Mouse (Mus musculus): Measurements from ENCODE around the gene Rap1b. TPM values are rescaled to one million over a fixed set of nuclear protein-coding genes. Genes with fewer than 3 reads are reported as not detected.

Rap1b gene
- polyA plus RNA-seq, 1 experiment: 38.2 TPM

DNA sequence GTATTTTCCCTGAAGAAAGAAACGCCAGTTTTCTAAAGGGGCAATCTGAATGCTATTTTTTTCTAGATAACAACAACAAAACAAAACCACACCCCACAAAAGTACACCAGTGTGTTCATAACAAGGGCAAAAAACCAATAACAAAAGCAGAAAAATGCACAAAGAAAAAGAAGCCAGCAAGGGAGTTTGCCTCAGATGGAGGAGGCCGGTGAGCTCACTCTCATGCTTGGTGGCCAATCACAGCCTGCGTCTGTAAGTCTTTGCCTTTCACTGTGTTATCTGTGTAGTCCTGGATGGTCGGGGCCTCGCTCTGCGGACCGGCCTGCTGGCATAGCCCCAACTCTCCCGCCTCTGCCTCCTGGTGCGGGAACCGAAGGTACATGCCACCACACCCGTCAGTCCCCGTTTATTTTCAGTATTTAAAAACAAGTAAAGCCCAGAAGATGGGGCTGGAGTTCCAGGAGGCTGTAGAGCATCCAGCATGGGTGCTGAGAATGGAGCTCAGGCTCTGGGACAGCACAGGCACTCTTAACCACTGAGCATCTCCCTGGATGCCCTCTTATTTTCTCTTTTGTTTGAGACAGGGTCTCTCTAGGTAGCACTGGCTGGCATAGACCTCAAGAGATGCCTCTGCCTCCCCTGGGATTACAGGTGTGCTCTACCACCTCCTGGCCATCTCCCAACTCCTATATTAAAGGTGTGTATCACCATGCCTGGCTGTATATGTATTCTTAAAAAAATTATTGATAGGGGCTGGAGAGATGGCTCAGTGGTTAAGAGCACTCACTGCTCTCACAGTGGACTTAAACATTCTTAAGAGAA is 69.3 kb downstream of the Rap1b start:
- no peaks in the 10 kb centered on the region for H3K4me1 ChIP-seq (ENCODE audit: control insufficient read depth, insufficient read depth, low read length)
- H3K27ac ChIP-seq (ENCODE audit: insufficient read depth, low read depth, low read length): no peak overlapping the region
- DNase-seq: no peak
- no peak overlapping the region for H3K4me3 ChIP-seq (ENCODE audit: insufficient read depth, low read depth, low read length)
- H3K27me3 ChIP-seq (replicated peaks; ENCODE audit: control insufficient read depth, insufficient read depth, low read length): no peaks in the 10 kb centered on the region
- no peak for TF ChIP-seq CTCF (conservative IDR thresholded peaks at IDR 0.05; ENCODE audit: insufficient read depth, insufficient read length, low read depth, low read length)
- TF ChIP-seq POLR2A (IDR thresholded peaks at IDR 0.05; ENCODE audit: low read depth, low read length): no peak
- WGBS: 91% methylated on average over 12 of the region's 12 CpGs
- H3K36me3 ChIP-seq (ENCODE audit: control insufficient read depth, insufficient read depth, low read length): no peaks in the 10 kb centered on the region

DNA sequence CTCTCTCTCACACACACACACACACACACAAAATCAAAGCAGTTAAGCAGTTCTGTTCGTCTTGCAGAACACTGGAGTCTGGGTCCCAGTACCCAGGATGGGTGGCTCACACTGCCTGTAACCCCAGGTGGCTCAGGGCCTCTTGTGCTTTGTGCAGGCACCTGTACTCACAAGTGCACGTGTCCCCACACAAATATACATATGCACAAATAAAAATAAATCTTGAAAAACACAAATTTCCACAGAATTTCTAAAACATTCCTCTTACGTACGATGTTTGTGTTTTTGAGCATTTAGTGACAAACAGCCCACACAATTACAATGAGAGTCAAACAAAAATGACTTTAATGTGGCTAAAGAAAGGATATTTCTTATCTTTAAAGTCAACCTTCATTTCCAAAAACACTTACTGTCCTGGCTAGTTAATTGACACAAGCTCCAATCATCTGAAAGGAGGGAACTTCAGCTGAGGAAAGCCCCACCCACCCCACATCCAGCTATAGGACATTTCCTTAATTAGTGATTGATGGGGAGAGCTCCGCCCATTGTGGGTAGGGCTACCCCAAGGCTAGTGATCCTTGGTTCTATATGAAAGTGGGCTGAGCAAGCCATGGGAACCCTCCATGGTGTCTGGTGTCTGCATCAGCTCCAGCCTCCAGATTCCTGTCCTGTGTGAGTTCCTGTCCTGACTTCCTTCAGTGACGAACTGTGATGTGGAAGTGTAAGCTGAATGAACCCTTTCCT is 70.3 kb downstream of the Rap1b start:
- no peak overlapping the region for H3K4me3 ChIP-seq (ENCODE audit: insufficient read depth, low read depth, low read length)
- H3K36me3 ChIP-seq (ENCODE audit: control insufficient read depth, insufficient read depth, low read length): no peaks in the 10 kb centered on the region
- TF ChIP-seq CTCF (conservative IDR thresholded peaks at IDR 0.05; ENCODE audit: insufficient read depth, insufficient read length, low read depth, low read length) (no peak), POLR2A (IDR thresholded peaks at IDR 0.05; ENCODE audit: low read depth, low read length) (no peak)
- no peak overlapping the region for H3K27ac ChIP-seq (ENCODE audit: insufficient read depth, low read depth, low read length)
- no peak for DNase-seq
- no peaks in the 10 kb centered on the region for H3K4me1 ChIP-seq (ENCODE audit: control insufficient read depth, insufficient read depth, low read length)
- no peaks in the 10 kb centered on the region for H3K27me3 ChIP-seq (replicated peaks; ENCODE audit: control insufficient read depth, insufficient read depth, low read length)
- WGBS: 88% methylated on average over 6 of the region's 6 CpGs

DNA sequence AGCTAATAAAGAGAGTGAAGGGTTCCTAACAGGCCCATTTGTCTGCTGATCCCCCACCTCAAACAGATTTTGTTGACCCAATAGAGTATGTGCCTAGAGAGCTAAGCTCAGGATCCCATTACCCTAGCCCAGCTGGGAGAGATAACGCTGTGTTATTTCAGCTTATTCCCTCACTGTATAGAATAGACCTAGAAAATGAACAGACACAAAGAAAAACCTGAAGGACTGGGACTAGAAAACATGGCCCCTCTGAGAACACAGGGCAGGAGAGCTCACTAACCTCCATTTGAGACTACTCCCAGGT is 71.1 kb downstream of the Rap1b start:
- H3K27me3 ChIP-seq (replicated peaks; ENCODE audit: control insufficient read depth, insufficient read depth, low read length): no peaks in the 10 kb centered on the region
- no peak overlapping the region for H3K4me3 ChIP-seq (ENCODE audit: insufficient read depth, low read depth, low read length)
- no peaks in the 10 kb centered on the region for H3K4me1 ChIP-seq (ENCODE audit: control insufficient read depth, insufficient read depth, low read length)
- DNase-seq: no peak
- TF ChIP-seq CTCF (conservative IDR thresholded peaks at IDR 0.05; ENCODE audit: insufficient read depth, insufficient read length, low read depth, low read length) (no peak), POLR2A (IDR thresholded peaks at IDR 0.05; ENCODE audit: low read depth, low read length) (no peak)
- WGBS: 98% methylated on average over 1 of the region's 1 CpGs
- H3K36me3 ChIP-seq (ENCODE audit: control insufficient read depth, insufficient read depth, low read length): no peaks in the 10 kb centered on the region
- no peak overlapping the region for H3K27ac ChIP-seq (ENCODE audit: insufficient read depth, low read depth, low read length)

DNA sequence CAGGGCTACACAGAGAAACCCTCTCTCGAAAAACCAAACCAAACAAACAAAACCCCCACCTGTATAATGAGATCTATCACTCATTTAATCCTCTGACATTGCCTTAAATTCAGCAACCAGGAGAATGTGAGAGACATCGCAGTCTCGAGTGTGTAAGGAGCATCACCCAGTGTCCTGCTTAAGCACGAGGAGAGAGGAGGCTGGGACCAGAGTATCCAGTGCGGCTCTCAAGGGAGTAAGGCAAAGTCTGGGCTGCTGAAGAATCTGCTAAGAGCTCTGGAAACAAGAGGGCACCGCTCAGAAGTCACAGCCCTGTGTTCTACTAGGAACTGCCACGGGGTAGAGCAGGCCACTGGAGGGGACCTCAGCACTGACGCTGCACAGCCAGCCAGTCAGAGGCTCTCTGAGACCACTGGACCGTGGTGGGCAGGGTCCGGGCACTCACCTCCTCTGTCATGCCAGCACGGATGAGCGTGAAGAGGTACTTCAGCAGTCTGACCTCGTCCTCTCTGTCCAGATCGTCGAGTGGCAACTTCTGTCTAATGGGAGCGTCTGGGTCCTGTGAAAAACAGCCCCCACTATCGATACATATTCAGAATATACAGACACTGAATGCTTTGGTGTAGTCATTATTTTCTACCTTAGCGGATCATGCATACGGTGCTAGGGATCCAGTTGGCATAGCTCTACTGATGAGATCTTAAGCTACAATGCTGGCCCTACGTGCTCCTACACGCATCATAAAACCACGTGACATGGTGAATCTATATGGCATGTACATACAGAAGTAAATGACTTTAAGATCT is 71.6 kb downstream of the Rap1b start:
- DNase-seq: no peak
- no peak for TF ChIP-seq POLR2A (IDR thresholded peaks at IDR 0.05; ENCODE audit: low read depth, low read length)
- no peak for TF ChIP-seq CTCF (conservative IDR thresholded peaks at IDR 0.05; ENCODE audit: insufficient read depth, insufficient read length, low read depth, low read length)
- no peak overlapping the region for H3K27ac ChIP-seq (ENCODE audit: insufficient read depth, low read depth, low read length)
- no peak overlapping the region for H3K4me3 ChIP-seq (ENCODE audit: insufficient read depth, low read depth, low read length)
- H3K36me3 ChIP-seq (ENCODE audit: control insufficient read depth, insufficient read depth, low read length): no peaks in the 10 kb centered on the region
- no peaks in the 10 kb centered on the region for H3K27me3 ChIP-seq (replicated peaks; ENCODE audit: control insufficient read depth, insufficient read depth, low read length)
- no peaks in the 10 kb centered on the region for H3K4me1 ChIP-seq (ENCODE audit: control insufficient read depth, insufficient read depth, low read length)
- 83% methylated on average over 22 of the region's 22 CpGs for WGBS

DNA sequence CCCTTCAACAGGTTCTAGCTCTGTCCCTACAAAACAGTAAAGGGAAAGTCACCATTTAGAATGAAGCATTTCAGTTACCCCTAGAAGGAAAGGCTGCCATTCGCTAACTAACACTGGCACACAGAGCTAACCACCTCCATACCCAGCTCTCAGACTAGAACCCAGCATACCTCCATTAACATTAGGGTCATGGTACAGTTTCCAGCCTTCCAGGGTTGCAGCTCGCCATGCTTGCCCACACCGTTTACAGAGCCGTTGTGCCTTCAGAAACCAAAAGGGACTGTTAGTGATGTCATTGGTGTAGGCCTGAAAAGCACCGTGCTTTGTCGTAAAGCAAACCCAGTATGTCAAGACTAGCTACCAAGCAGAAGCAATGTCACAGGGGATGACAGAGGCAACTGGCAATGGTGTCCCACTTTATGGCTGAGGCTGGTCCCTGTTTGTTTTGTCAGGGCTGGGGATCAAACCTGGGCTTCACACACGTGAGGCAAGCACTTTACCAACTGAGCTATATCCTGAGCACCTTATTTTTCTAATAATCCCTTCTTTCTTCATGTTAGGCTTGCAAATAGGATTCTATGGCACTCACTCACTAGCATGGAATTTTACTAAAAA is 72.6 kb downstream of the Rap1b start:
- 94% methylated on average over 7 of the region's 7 CpGs for WGBS
- no peak overlapping the region for H3K4me3 ChIP-seq (ENCODE audit: insufficient read depth, low read depth, low read length)
- TF ChIP-seq CTCF (conservative IDR thresholded peaks at IDR 0.05; ENCODE audit: insufficient read depth, insufficient read length, low read depth, low read length) (no peak), POLR2A (IDR thresholded peaks at IDR 0.05; ENCODE audit: low read depth, low read length) (no peak)
- H3K4me1 ChIP-seq (ENCODE audit: control insufficient read depth, insufficient read depth, low read length): no peaks in the 10 kb centered on the region
- no peaks in the 10 kb centered on the region for H3K36me3 ChIP-seq (ENCODE audit: control insufficient read depth, insufficient read depth, low read length)
- no peaks in the 10 kb centered on the region for H3K27me3 ChIP-seq (replicated peaks; ENCODE audit: control insufficient read depth, insufficient read depth, low read length)
- H3K27ac ChIP-seq (ENCODE audit: insufficient read depth, low read depth, low read length): no peak overlapping the region
- no peak for DNase-seq

DNA sequence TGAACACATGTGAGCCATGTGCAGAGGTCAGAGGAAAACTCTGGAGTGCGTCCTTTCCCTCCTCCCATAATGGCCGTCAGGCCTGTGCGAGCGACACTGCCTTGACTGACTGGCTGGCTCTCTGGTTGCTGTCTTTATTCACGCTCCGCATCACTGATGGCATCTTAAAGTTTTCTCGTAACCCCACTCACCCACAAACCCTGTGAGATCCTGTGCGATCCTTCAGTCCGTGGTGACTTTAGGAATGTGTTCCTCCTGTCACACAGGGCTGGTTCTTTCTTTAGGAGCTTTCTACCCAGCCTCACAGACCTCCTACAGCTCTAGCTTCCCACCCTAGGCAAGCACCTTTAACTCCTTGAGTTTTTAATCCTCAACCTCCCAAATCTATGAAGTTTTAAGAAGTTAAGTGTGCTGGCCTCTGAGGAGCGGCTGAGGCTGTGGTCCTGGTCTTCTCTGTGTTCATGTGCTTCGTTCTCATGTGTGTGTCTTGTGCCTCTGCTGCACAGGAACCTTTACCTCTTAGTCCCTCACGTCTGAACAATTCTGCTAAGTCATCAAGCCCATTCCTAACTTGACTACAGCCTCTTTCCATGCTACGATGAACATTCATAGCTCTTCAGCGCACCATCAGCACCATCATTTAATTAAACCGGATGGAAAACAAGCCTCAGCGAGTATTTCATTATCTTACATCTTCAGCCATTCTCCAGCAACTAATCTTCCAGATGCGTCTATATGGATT is 73.3 kb downstream of the Rap1b start:
- 86% methylated on average over 17 of the region's 17 CpGs for WGBS
- no peak for DNase-seq
- Histone ChIP-seq H3K27ac (ENCODE audit: insufficient read depth, low read depth, low read length) (no peak overlapping the region), H3K27me3 (replicated peaks; ENCODE audit: control insufficient read depth, insufficient read depth, low read length) (no peaks in the 10 kb centered on the region), H3K4me1 (ENCODE audit: control insufficient read depth, insufficient read depth, low read length) (no peaks in the 10 kb centered on the region), H3K36me3 (ENCODE audit: control insufficient read depth, insufficient read depth, low read length) (no peaks in the 10 kb centered on the region), H3K4me3 (ENCODE audit: insufficient read depth, low read depth, low read length) (no peak overlapping the region)
- TF ChIP-seq POLR2A (IDR thresholded peaks at IDR 0.05; ENCODE audit: low read depth, low read length) (no peak), CTCF (conservative IDR thresholded peaks at IDR 0.05; ENCODE audit: insufficient read depth, insufficient read length, low read depth, low read length) (no peak)

Measured in kidney, adult 2 months (tissue).